Mouse (Mus musculus): ENCODE measurements at regions not wholly inside any gene's neighbourhood (a gene's known extent, or its start where the extent isn't known, plus 50 kb on each side); places are given as distances from the start of the nearest gene placed in this dataset.

- H3K4me3 ChIP-seq (ENCODE audit: low read length), result no peak overlapping the region
- no peak for ATAC-seq
- no peak overlapping the region for H3K27ac ChIP-seq (ENCODE audit: low read depth, low read length)
- H3K9me3 ChIP-seq (ENCODE audit: control insufficient read depth, low read length), result no peaks in the 10 kb centered on the region
- H3K4me1 ChIP-seq (ENCODE audit: control insufficient read depth, insufficient read depth, low read depth, low read length), result no peaks in the 10 kb centered on the region
- no peaks in the 10 kb centered on the region for H3K27me3 ChIP-seq (replicated peaks; ENCODE audit: control insufficient read depth, insufficient read depth, low read length)
- no peaks in the 10 kb centered on the region for H3K36me3 ChIP-seq (ENCODE audit: control insufficient read depth, insufficient read depth, low read length)
- H3K9ac ChIP-seq (ENCODE audit: low read depth, low read length), result no peak overlapping the region
- no peak overlapping the region for H3K4me2 ChIP-seq (ENCODE audit: low read length)
- 91% methylated on average over 9 of the region's 9 CpGs for WGBS
These were observed 128.0 kb upstream of the Adamts16 start for GRCm38 (mm10) chr13:70969596-70969995.

GRCm38 (mm10) chr13:70967781-70968180, 126.2 kb upstream of the Adamts16 start:
- Histone ChIP-seq H3K36me3 (ENCODE audit: control insufficient read depth, insufficient read depth, low read length) (no peaks in the 10 kb centered on the region), H3K27ac (ENCODE audit: low read depth, low read length) (no peak overlapping the region), H3K4me3 (ENCODE audit: low read length) (no peak overlapping the region), H3K4me2 (ENCODE audit: low read length) (no peak overlapping the region), H3K9ac (ENCODE audit: low read depth, low read length) (no peak overlapping the region), H3K4me1 (ENCODE audit: control insufficient read depth, insufficient read depth, low read depth, low read length) (no peaks in the 10 kb centered on the region), H3K9me3 (ENCODE audit: control insufficient read depth, low read length) (no peaks in the 10 kb centered on the region), H3K27me3 (replicated peaks; ENCODE audit: control insufficient read depth, insufficient read depth, low read length) (no peaks in the 10 kb centered on the region)
- 65% methylated on average over 3 of the region's 3 CpGs for WGBS
- ATAC-seq, result no peak

- Histone ChIP-seq H3K4me3 (ENCODE audit: low read length) (no peak overlapping the region), H3K36me3 (ENCODE audit: control insufficient read depth, insufficient read depth, low read length) (no peaks in the 10 kb centered on the region), H3K9me3 (ENCODE audit: control insufficient read depth, low read length) (no peaks in the 10 kb centered on the region), H3K27ac (ENCODE audit: low read depth, low read length) (no peak overlapping the region), H3K4me1 (ENCODE audit: control insufficient read depth, insufficient read depth, low read depth, low read length) (no peaks in the 10 kb centered on the region), H3K27me3 (replicated peaks; ENCODE audit: control insufficient read depth, insufficient read depth, low read length) (no peaks in the 10 kb centered on the region), H3K4me2 (ENCODE audit: low read length) (no peak overlapping the region), H3K9ac (ENCODE audit: low read depth, low read length) (no peak overlapping the region)
- 73% methylated on average over 2 of the region's 2 CpGs for WGBS
- no peak for ATAC-seq
These were observed 121.8 kb upstream of the Adamts16 start for GRCm38 (mm10) chr13:70963384-70963783.

- H3K9ac ChIP-seq (ENCODE audit: low read depth, low read length), result no peak overlapping the region
- no peak overlapping the region for H3K4me3 ChIP-seq (ENCODE audit: low read length)
- H3K4me1 ChIP-seq (ENCODE audit: control insufficient read depth, insufficient read depth, low read depth, low read length), result no peaks in the 10 kb centered on the region
- no peaks in the 10 kb centered on the region for H3K9me3 ChIP-seq (ENCODE audit: control insufficient read depth, low read length)
- no peak overlapping the region for H3K4me2 ChIP-seq (ENCODE audit: low read length)
- H3K36me3 ChIP-seq (ENCODE audit: control insufficient read depth, insufficient read depth, low read length), result no peaks in the 10 kb centered on the region
- ATAC-seq, result no peak
- WGBS, result 78% methylated on average over 7 of the region's 7 CpGs
- no peaks in the 10 kb centered on the region for H3K27me3 ChIP-seq (replicated peaks; ENCODE audit: control insufficient read depth, insufficient read depth, low read length)
- H3K27ac ChIP-seq (ENCODE audit: low read depth, low read length), result no peak overlapping the region
These were observed 92.9 kb upstream of the Adamts16 start for GRCm38 (mm10) chr13:70934309-70935037.

GRCm38 (mm10) chr13:70913834-70914233, 72.2 kb upstream of the Adamts16 start:
- Histone ChIP-seq H3K36me3 (ENCODE audit: control insufficient read depth, insufficient read depth, low read length) (no peaks in the 10 kb centered on the region), H3K27ac (ENCODE audit: low read depth, low read length) (no peak overlapping the region), H3K9ac (ENCODE audit: low read depth, low read length) (no peak overlapping the region), H3K4me2 (ENCODE audit: low read length) (no peak overlapping the region), H3K4me3 (ENCODE audit: low read length) (no peak overlapping the region), H3K27me3 (replicated peaks; ENCODE audit: control insufficient read depth, insufficient read depth, low read length) (no peaks in the 10 kb centered on the region), H3K4me1 (ENCODE audit: control insufficient read depth, insufficient read depth, low read depth, low read length) (no peaks in the 10 kb centered on the region), H3K9me3 (ENCODE audit: control insufficient read depth, low read length) (no peaks in the 10 kb centered on the region)
- 98% methylated on average over 1 of the region's 1 CpGs for WGBS
- ATAC-seq, result no peak

- no peak overlapping the region for H3K4me3 ChIP-seq (ENCODE audit: low read length)
- no peaks in the 10 kb centered on the region for H3K9me3 ChIP-seq (ENCODE audit: control insufficient read depth, low read length)
- no peaks in the 10 kb centered on the region for H3K36me3 ChIP-seq (ENCODE audit: control insufficient read depth, insufficient read depth, low read length)
- H3K4me1 ChIP-seq (ENCODE audit: control insufficient read depth, insufficient read depth, low read depth, low read length), result no peaks in the 10 kb centered on the region
- H3K27me3 ChIP-seq (replicated peaks; ENCODE audit: control insufficient read depth, insufficient read depth, low read length), result no peaks in the 10 kb centered on the region
- no peak for ATAC-seq
- no peak overlapping the region for H3K9ac ChIP-seq (ENCODE audit: low read depth, low read length)
- H3K4me2 ChIP-seq (ENCODE audit: low read length), result no peak overlapping the region
- no peak overlapping the region for H3K27ac ChIP-seq (ENCODE audit: low read depth, low read length)
These were observed 69.3 kb upstream of the Adamts16 start for GRCm38 (mm10) chr13:70910934-70911333.

- Histone ChIP-seq H3K27ac (ENCODE audit: low read depth, low read length) (no peak overlapping the region), H3K36me3 (ENCODE audit: control insufficient read depth, insufficient read depth, low read length) (no peaks in the 10 kb centered on the region), H3K9me3 (ENCODE audit: control insufficient read depth, low read length) (no peaks in the 10 kb centered on the region), H3K4me1 (ENCODE audit: control insufficient read depth, insufficient read depth, low read depth, low read length) (no peaks in the 10 kb centered on the region), H3K27me3 (replicated peaks; ENCODE audit: control insufficient read depth, insufficient read depth, low read length) (no peaks in the 10 kb centered on the region), H3K4me3 (ENCODE audit: low read length) (no peak overlapping the region), H3K9ac (ENCODE audit: low read depth, low read length) (no peak overlapping the region), H3K4me2 (ENCODE audit: low read length) (no peak overlapping the region)
- ATAC-seq, result no peak
These were observed 63.2 kb upstream of the Adamts16 start for GRCm38 (mm10) chr13:70904834-70905233.

- WGBS, result 45% methylated on average over 8 of the region's 8 CpGs
- no peak overlapping the region for H3K9ac ChIP-seq (ENCODE audit: low read depth, low read length)
- H3K4me1 ChIP-seq (ENCODE audit: control insufficient read depth, insufficient read depth, low read depth, low read length), result no peaks in the 10 kb centered on the region
- H3K36me3 ChIP-seq (ENCODE audit: control insufficient read depth, insufficient read depth, low read length), result no peaks in the 10 kb centered on the region
- no peak overlapping the region for H3K4me2 ChIP-seq (ENCODE audit: low read length)
- no peak overlapping the region for H3K27ac ChIP-seq (ENCODE audit: low read depth, low read length)
- no peak for ATAC-seq
- H3K4me3 ChIP-seq (ENCODE audit: low read length), result no peak overlapping the region
- H3K27me3 ChIP-seq (replicated peaks; ENCODE audit: control insufficient read depth, insufficient read depth, low read length), result no peaks in the 10 kb centered on the region
- H3K9me3 ChIP-seq (ENCODE audit: control insufficient read depth, low read length), result no peaks in the 10 kb centered on the region
These were observed 62.2 kb upstream of the Adamts16 start for GRCm38 (mm10) chr13:70903831-70904230.

GRCm38 (mm10) chr13:70903150-70903549, 61.5 kb upstream of the Adamts16 start:
- no peaks in the 10 kb centered on the region for H3K27me3 ChIP-seq (replicated peaks; ENCODE audit: control insufficient read depth, insufficient read depth, low read length)
- no peak overlapping the region for H3K9ac ChIP-seq (ENCODE audit: low read depth, low read length)
- no peaks in the 10 kb centered on the region for H3K36me3 ChIP-seq (ENCODE audit: control insufficient read depth, insufficient read depth, low read length)
- ATAC-seq, result no peak
- H3K9me3 ChIP-seq (ENCODE audit: control insufficient read depth, low read length), result no peaks in the 10 kb centered on the region
- no peaks in the 10 kb centered on the region for H3K4me1 ChIP-seq (ENCODE audit: control insufficient read depth, insufficient read depth, low read depth, low read length)
- 88% methylated on average over 2 of the region's 2 CpGs for WGBS
- no peak overlapping the region for H3K4me3 ChIP-seq (ENCODE audit: low read length)
- no peak overlapping the region for H3K27ac ChIP-seq (ENCODE audit: low read depth, low read length)
- no peak overlapping the region for H3K4me2 ChIP-seq (ENCODE audit: low read length)

GRCm38 (mm10) chr13:70902727-70903126, 61.1 kb upstream of the Adamts16 start:
- WGBS, result 46% methylated on average over 10 of the region's 10 CpGs
- H3K4me1 ChIP-seq (ENCODE audit: control insufficient read depth, insufficient read depth, low read depth, low read length), result no peaks in the 10 kb centered on the region
- H3K27me3 ChIP-seq (replicated peaks; ENCODE audit: control insufficient read depth, insufficient read depth, low read length), result no peaks in the 10 kb centered on the region
- ATAC-seq, result no peak
- H3K9me3 ChIP-seq (ENCODE audit: control insufficient read depth, low read length), result no peaks in the 10 kb centered on the region
- no peak overlapping the region for H3K4me2 ChIP-seq (ENCODE audit: low read length)
- H3K4me3 ChIP-seq (ENCODE audit: low read length), result no peak overlapping the region
- no peak overlapping the region for H3K27ac ChIP-seq (ENCODE audit: low read depth, low read length)
- no peaks in the 10 kb centered on the region for H3K36me3 ChIP-seq (ENCODE audit: control insufficient read depth, insufficient read depth, low read length)
- no peak overlapping the region for H3K9ac ChIP-seq (ENCODE audit: low read depth, low read length)

Data from hindbrain, embryonic 16.5 days (tissue).